Mouse (Mus musculus): ENCODE results near the gene Phlpp1.

- no peak for TF ChIP-seq CTCF (IDR thresholded peaks at IDR 0.05; ENCODE audit: insufficient read depth, low read depth, low read length)
- TF ChIP-seq POLR2A (IDR thresholded peaks at IDR 0.05; ENCODE audit: insufficient read depth, low read depth, low read length): no peak
These were observed 72.7 kb downstream of the Phlpp1 start for GRCm38 (mm10) chr1:106244245-106244644.
